Mouse (Mus musculus): Measurements from ENCODE around the gene Gm5447.

Gene Gm5447

DNA sequence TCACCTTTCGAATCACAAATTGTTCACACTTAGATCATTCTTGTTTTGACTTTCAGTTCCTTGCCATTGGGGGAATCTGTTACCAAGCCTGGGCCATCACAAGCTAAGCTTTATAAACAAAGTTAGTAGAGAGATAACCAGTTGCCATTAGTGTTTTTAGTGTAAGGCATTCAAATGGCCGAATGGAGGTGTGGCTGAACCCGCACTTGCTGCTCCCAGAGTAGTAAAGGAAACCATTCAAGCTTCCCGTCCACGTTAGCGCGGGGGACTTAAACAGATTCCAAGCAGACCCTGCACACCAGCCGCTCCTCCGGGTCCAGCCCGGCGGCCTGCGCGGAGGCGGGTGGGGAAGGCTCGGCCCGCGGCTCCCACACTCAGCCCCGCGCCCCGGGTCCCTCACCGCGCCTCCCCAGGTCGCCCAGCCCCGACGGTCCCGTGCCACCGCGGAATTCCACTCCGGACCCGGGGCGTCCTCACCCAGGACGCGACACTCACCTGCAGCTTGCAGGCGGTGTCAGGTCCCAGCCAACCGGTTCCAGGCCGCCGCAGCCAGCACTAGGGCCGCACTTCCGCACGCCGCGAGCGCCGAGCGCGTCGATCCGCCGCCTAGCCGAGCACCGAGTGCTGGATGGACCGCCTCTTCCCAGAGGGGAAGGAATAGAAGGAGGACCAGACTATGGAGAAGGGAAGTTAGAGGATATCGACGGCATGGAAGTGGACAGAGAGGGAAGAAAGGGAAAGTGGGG, at the start of gene Gm5447, which contains the start of gene Exoc2:
TSS of gene Gm5447 (plus strand) at position 704 of the 746 bp plus-strand sequence.
TSS of gene Exoc2 (minus strand) at position 593 of the 746 bp plus-strand sequence.
- DNase-seq, result peak; percentile 91

DNA sequence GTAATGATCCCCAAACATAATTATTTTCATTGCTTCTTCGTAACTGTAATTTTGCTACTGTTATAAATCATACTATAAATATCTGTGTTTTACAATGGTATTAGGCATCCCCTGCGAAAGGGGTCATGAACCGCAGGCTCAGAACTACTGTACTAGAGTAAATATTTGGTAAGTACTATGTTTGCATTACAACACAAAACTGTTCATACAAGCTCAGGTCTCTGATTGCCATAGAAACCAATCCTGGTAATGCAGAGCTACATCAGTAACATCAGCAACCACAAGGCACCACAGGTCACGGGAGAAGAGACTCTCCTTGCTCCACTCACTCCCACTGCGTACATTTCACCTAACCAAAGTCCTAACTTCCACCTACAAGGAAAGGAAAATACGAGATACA, 49.7 kb upstream of the Gm5447 start:
- DNase-seq, result no peak

DNA sequence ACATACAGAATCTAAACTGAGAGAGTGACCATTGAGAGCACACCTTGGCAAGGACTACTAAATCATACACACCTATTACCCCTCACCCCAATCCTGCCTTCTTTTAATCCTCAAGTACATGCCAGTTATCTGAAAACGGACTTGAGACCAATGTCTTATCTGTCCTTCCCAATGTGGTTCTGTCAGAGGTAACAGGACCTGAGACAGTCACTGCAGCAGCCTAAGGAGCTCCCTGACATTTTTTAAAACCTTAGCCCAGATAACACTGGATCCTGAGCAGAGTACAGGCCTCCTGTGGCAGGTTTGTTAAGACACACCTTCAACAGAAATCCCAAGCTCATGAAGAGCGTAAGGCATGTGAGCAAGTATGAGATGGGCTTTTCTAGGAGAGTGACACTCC, 44.9 kb upstream of the Gm5447 start:
- DNase-seq, result no peak

DNA sequence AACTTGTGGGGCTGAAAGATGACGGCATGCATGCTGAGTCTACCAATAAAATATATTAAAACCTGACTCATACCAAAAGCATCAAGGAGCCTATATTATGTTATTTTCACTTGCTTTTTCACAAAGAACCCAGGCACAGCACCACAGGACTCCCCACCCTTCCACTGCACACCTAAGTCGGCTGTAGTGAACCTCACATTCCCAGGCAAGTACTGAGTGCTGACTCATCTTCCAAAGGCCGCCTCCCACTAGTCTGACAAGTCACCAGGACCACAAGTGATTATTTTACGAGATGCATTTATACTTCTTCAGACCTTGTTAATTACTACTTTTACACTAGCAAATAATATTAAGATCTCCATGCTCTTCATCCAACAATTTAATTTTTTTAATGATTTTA, 42.4 kb upstream of the Gm5447 start:
- DNase-seq, result no peak

DNA sequence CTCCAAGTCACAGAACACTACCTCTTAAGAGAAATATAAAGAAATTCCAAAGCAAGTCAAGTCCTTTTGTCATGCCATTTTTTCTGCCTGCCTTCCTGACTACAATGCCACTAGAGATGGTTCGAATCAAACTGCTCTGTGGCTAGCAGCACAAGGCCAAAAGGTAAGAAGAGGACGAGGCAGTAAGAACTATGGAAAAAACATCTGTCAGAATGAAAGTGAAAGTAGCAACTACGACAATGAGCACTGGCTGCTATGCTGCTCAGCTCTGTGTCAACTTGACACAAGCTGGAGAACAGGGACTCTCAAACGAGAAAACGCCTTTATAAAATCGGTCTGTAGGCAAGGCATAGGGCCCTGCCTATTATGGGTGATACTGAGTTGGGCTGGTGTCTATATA, 41.0 kb upstream of the Gm5447 start:
- no peak for DNase-seq

DNA sequence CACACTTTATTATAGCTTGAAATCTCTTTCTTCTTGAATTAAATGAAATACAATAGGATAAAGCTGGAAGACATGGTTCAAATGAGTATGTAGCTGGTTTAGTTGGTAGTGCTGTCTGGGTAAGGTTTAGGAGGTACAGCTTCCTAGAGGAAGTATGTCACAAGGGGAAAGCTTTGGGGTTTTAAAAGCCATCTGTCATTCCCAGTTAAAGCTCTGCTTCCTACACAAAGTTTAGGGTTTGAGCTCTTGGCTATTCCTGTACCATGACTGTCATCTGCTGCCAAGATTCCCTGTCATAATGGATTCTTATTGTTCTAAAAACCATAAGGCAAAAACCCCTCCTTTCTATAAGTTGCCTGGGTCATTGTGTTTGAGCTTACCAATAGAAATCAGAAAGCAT, 28.2 kb upstream of the Gm5447 start:
- DNase-seq, result no peak

DNA sequence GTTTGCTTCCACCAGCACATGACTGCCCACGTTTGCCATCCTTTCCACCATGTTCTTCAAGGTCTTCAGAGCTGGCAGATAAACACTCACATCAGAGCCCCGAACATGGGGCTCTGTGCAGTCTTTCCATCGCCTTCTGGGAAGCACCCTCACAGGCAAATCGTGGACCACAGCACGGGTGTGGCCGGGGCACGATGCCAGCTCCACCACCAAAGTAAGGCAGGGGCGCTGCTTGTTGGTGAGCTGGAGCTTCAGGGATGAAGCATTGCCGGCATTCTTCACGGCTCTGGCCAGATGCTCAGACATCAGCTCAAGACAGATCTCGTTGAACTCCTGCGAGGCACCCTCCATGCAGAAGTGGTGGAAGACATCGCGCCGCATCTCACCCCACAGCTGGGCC, 26.9 kb upstream of the Gm5447 start:
- DNase-seq, result no peak

DNA sequence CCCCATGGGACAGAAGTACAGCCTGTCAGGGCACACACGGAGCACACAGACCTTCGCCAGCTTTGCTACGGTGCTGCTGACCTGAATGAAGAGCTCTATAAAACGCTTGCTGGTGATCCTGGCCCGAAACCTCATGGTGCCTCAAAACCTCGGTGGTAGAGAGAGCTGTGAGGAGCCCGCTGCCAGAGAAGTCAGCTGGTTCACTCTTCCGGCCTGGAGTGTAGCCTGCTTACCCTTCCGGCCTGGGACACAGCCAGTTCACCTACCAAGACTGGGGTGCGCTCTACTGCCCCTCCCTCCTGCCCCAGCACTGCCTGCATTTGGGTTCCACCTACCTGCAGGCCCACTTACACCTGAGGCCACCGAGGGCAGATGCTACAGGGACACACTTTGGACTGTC, 26.5 kb upstream of the Gm5447 start, which contains the start of gene Hus1b:
TSS of gene Hus1b (minus strand) at position 220 of the 400 bp plus-strand sequence.
- no peak for DNase-seq

DNA sequence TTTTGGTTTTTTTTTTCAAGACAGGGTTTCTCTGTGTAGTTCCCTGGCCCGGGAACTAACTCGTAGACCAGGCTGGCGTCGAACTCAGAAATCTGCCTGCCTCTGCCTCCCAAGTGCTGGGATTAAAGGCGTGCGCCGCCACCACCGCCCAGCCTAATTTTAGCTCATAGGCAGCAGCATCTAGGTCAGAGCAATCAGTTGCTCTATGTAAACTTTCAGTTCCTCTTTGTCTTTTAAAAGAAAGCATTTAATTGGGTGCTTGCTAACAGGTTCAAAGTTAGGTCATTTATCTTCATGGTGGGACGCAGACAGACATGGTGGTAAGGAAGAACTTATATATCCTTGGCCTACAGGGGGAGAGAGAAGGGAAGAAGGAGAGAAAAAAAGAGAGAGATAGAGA, 24.8 kb upstream of the Gm5447 start:
- no peak for DNase-seq

DNA sequence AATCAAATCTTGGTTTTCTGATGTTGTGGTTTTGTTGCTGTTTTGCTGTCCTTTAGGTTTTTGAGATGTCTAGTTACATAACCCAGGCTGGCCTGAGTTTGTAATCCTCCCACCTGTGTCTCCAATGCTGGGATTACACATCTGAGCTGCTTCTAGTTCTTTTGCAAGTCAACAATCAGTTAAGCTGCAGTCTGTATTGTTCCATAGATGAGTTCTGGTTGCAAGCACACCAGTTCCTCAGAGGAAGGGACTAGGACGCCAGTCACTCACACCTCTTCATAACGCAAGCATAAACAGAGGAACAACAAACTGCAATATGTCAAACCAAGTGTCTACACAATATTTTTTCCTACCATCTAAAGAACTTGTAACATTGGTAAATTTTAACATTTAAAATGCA, 22.0 kb upstream of the Gm5447 start:
- DNase-seq, result no peak

DNA sequence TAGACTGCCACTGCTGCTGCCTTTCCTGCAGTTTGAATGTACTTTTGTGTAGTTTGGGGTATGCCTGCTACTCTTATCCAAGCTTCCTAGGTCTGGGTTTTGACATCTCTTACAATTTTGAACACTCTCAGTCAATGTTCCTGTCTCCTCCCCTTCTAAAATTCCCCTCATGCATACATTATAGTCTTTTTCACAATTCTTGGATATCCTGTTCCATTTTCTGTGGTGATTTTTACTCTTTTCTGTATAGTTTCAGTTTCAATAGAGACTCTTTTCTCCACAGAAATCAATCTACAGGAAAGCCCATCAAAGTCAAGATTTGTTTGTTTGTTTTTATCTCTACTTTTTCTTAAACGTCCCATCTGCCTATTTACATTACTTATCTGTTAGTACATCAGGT, 20.4 kb upstream of the Gm5447 start:
- DNase-seq, result no peak

DNA sequence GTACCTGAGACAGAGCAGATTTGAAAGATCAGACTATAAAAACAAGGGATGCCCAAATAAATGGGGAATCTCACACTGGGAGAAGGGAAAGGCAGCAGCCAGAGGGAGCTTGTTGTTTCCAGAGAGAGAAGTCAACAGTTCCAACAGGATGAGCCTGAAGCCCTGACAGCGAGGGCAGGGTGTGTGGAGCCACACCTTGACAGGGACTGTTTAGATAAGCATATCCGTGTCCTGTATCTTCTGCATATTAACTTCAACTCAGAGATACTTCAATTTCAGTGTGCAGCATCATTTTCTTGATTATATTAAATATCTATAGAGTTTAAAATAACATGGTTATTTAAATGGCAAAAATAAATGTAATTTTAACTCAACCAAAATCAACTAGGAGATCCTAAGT, 13.3 kb upstream of the Gm5447 start:
- no peak for DNase-seq

DNA sequence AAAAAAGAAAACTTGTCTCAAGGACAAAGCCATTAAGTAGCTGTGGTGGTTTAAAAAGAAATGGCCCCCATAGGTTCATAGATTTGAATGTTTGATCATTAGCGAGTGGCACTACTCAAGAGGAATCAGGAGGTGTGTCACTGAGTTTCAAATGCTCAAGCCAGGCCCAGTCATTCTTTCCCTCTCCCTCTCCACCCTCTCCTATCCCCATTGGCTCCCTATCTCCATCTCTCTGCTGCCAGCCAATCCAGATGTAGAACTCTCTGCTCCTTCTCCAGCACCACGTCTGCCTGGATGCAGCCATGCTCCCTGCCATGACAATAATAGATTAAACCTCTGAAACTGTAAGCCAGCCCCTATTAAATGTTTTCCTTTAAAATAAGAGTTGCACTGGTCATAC, 12.1 kb upstream of the Gm5447 start:
- DNase-seq, result no peak

DNA sequence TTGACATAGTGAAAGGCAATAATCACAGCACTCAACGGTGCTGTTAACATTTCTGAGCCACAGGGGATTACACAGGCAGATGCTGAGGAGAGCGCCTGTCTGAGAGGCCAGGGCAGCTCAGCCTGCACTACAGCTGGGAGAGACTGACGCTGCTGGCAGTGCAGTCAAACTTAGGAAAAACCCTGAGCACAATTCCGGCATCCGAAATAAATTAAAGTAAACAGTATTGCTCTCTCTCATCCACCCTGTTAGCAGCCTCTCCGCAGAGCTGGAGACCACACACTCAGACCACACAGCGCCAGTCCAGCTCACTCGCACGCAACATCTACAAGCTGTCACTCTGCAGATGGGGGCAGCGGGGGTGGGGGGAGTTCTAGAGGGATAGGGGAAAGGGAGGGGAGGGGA, 7.5 kb upstream of the Gm5447 start:
- no peak for DNase-seq

DNA sequence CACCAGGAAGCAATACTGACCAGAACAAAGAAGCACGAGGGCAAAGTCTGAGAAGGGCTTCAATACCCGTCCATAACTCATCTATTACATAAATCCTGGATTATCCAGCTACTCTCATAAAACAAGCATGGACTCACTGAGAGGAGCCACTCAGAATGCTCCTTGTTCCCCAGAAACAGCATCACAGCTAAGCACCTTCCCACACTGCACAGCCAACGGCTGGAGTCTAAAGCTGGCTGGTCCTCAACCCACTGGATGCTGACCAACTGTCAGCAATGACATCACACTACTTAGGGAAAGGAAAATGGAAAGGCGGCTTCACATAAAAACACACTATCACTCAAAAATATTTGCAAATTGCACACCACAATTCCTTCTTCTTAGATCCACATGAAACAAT, 5.7 kb upstream of the Gm5447 start:
- no peak for DNase-seq

DNA sequence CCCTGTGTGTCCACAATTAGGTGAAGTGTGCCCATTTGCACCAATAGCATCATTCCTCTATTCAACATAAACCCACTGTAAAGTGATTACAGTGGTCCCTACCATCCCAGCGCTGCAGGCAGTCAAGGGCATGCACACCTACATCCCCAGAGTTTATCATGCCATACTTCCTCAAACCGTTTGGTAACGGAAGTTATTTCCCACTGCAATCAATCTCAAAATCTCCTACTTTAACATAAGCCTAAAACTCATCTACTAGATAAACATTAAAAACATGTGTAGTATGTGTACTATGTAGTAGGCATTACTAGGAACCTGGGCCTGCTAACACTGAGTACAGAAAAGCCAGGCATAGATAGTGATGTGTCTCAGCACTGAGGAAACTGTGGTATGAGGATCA, 3.0 kb upstream of the Gm5447 start:
- DNase-seq, result no peak

DNA sequence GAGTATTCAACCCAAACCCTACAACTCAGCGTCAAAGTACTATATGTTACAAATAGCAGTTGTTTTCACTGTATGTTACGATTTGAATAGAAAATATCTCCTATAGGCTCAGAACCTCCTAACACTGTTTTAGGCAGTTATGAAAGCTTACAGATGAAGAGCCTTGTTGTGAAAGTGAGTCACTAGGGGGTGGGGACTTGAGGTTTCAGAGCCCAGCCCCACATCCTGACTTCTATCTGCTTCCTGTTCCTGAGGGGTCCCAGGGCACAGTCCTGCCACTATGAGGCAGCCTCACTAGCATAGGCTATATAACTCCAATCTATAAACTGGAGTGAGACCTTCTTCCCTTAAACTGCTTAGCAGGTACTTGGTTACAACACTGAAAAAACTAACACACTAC, 1.9 kb upstream of the Gm5447 start:
- no peak for DNase-seq

DNA sequence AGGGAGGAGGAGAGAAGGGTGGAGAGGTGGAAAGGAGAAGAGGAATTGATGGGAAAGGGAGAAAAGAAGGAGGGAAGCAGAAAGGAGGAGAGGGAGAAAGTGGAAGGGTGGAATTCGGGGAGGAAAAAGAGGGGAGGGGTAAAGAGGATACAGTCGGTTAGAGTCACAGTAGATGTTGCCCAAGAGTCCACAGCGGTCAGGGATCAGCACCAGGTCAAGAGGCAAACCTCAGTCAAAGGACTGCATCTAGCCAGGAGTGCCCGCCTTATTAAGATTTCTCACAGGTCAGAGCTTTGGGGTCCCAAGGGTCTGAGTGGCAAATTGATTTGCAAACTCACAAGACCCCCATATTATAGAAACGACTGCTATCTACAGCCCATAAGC, 235 bp downstream of the Gm5447 start:
- no peak for DNase-seq

DNA sequence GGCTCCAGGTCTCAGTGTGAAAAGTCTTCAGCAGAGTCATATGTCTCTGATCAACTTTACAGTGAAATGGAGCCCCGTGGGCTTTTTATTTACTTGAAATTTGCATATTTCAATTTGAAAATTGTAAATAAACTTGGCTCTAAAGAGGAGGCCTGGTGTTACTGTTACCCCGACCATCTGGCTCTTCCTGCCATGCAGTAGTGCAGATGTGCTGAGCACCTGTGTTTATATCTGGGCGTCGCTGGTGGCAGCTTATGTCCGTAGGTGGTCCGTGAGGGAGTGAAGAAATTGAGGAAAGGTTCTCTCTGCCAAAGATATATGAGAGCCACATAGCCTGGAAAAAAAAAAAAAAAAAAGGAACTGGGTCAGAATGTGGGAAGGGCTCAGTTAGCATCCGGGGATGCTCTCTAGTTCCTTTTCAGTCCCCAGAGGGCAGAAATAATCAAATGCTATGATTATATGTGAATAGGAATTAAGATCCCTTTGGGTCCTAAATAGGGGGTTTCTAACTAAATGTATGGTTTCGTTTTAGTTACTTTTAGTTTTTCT, 2.6 kb downstream of the Gm5447 start:
- no peak for DNase-seq

DNA sequence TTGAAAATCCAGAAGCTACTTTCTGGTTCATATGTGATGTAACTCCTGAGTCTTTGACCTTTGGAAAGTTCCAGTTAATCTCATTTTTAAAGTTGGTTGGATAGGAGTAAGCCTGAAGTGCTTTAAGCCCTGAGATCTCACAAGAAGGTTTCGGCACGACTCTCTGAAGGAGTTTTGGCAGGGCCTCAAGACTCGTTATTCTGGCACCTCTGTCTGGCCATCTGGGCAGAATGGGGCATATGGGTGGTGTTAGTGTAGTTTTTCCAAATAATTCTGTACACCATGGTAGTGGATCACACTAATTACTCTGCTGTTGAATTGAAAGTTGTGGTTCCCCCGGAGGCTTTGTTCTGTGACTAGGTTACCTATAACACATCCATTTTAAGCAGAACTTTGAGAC, 4.2 kb downstream of the Gm5447 start:
- DNase-seq, result no peak

DNA sequence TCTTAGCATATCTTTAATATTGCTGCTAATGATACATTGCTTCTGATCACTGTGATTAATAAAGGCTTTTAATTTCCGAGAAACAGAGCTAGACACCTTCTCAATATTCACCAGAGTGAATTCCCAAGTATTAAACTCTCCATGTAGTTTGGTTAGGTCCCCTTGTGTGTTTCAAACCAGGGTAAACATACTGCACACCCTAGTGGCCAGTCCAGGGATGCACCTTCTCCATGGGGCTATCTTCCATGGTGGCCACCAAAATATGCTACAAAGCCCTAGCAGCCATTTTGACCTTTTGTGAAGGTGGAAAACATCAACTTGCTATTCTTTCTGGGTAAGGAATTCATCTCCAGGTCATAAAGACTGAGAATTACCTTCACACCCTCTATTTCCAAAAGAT, 7.7 kb downstream of the Gm5447 start:
- DNase-seq, result peak; percentile 45

DNA sequence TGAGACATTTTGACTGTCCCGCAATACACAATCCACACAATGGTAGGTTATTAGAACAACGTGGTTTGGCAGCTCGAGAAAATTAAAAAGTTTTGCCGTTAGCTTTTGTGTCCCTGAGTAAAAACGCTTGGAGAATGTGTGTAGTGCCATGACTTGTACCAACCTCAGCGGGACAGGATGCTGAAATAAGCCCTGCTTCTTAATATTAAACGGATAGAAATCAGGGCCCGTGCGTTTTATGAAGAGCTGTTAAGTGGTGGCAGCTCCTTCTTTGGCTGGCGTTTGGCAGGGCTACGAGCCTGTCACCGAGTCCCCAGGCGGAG, 11.2 kb downstream of the Gm5447 start:
- no peak for DNase-seq

DNA sequence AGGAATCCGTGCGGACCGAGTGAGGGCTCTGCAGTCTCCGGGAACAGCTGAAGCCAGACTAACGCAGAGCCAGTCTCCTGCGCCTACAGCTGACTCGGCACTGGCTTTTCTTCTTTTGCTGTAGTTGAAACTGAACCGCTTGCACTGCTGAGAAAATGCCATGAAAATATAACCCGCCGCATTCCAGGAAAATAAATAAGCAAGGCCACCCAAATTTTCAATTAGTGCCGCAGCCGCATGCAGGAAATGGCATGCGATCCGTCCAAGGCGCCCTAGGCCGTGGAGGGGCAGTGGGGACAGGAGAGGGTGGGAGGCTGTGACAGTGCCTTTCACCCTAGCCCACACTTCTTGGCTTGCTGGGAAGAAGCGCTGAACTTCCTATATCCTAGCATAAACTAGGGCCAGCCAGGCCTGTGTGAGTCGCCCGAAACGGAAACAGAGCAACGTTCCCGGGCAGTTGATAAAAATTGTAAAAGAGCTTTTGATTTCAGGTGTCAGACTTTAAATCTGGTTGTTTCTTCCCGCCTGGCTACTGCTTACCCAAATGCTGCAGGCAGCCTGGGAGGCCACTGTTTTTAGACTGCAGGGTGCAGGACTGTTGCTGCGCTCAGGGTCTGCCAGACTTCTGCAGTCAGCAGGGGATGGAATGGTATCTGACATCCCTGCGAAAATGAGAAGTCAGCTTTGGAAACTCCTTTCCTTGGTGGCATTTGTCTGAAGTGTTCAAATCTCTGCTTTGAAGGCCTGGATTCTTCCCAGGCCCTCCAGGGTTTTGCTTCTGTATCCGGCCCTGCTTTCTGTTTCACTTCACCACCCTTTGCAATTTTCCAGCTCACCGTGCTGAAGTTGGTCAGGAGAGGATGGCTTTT, 11.8 kb downstream of the Gm5447 start:
- peak; percentile 56 for DNase-seq

DNA sequence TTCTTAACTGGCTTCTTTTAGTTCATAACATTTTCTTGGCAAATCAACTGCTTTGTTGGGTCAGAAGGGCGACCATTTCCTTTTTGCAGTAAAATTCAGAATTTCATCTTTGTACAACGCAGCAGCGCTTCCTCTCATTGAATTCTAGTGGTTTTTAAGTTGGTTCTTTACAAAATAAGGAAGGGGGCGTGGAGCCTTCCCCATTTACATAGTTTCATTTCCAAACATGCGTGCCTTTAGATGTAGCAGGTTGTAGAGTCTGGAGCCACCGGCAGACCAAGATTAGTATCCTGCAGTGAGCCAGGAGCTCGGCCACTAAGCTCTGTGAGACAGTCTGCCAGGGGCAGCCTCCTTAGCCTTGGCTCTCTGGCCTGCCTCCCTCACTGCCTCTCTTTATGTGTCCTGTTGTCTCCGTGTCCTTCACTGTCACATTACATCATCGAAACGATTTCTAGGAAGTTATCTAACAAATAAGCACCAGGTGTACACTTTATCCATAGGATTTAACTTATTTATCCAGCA, 13.0 kb downstream of the Gm5447 start:
- DNase-seq, result peak; percentile 12
